Mouse (Mus musculus) layer of hippocampus, adult 9-10 months (tissue): ENCODE data around the gene Rgl1.
A peak's percentile ranks its signal among the peaks of the same experiment; 100 is the strongest.

Experiments used
- DNase-seq: peaks from one replicate; pipeline ENCODE4 v3.0.0; 2022; ENCODE audit warnings: low spot score

The Rgl1 gene

GRCm38 (mm10) chr1:152766032-152766772, at the start of gene Rgl1, which contains the start of gene Arpc5:
Gene Rgl1, minus strand, starts transcription at chr1:152766351.
Gene Arpc5, plus strand, starts transcription at chr1:152766542.
- peak; percentile 80 for DNase-seq

- DNase-seq, result no peak
These were observed 49.1 kb upstream of the Rgl1 start for GRCm38 (mm10) chr1:152815265-152815701.

- no peak for DNase-seq
These were observed 44.6 kb upstream of the Rgl1 start for GRCm38 (mm10) chr1:152810533-152811439.

GRCm38 (mm10) chr1:152809541-152810252, 43.5 kb upstream of the Rgl1 start:
- DNase-seq, result no peak

GRCm38 (mm10) chr1:152808392-152808680, 42.2 kb upstream of the Rgl1 start:
- DNase-seq, result no peak

GRCm38 (mm10) chr1:152807619-152808391, 41.7 kb upstream of the Rgl1 start:
- DNase-seq, result no peak

- DNase-seq, result no peak
These were observed 38.8 kb upstream of the Rgl1 start for GRCm38 (mm10) chr1:152804907-152805306.

GRCm38 (mm10) chr1:152800633-152801176, 34.6 kb upstream of the Rgl1 start:
- DNase-seq, result no peak

- DNase-seq, result no peak
These were observed 33.7 kb upstream of the Rgl1 start, which contains the start of gene Ncf2 for GRCm38 (mm10) chr1:152799897-152800296. Gene Ncf2, plus strand, starts transcription at chr1:152800194.

GRCm38 (mm10) chr1:152798125-152798524, 32.0 kb upstream of the Rgl1 start:
- DNase-seq, result no peak

- no peak for DNase-seq
These were observed 30.6 kb upstream of the Rgl1 start for GRCm38 (mm10) chr1:152796683-152797263.

GRCm38 (mm10) chr1:152795688-152796255, 29.6 kb upstream of the Rgl1 start:
- DNase-seq, result no peak

GRCm38 (mm10) chr1:152793495-152794130, 27.5 kb upstream of the Rgl1 start:
- DNase-seq, result no peak

- no peak for DNase-seq
These were observed 26.8 kb upstream of the Rgl1 start for GRCm38 (mm10) chr1:152792736-152793494.

GRCm38 (mm10) chr1:152791269-152791668, 25.1 kb upstream of the Rgl1 start:
- DNase-seq, result no peak

- DNase-seq, result no peak
These were observed 24.7 kb upstream of the Rgl1 start for GRCm38 (mm10) chr1:152790821-152791220.

- DNase-seq, result no peak
These were observed 24.1 kb upstream of the Rgl1 start for GRCm38 (mm10) chr1:152790254-152790653.

- DNase-seq, result no peak
These were observed 22.0 kb upstream of the Rgl1 start for GRCm38 (mm10) chr1:152788121-152788660.

GRCm38 (mm10) chr1:152786953-152787352, 20.8 kb upstream of the Rgl1 start:
- no peak for DNase-seq
